Mouse (Mus musculus): Measurements from ENCODE around the gene Stk11ip.

The Stk11ip gene

DNA sequence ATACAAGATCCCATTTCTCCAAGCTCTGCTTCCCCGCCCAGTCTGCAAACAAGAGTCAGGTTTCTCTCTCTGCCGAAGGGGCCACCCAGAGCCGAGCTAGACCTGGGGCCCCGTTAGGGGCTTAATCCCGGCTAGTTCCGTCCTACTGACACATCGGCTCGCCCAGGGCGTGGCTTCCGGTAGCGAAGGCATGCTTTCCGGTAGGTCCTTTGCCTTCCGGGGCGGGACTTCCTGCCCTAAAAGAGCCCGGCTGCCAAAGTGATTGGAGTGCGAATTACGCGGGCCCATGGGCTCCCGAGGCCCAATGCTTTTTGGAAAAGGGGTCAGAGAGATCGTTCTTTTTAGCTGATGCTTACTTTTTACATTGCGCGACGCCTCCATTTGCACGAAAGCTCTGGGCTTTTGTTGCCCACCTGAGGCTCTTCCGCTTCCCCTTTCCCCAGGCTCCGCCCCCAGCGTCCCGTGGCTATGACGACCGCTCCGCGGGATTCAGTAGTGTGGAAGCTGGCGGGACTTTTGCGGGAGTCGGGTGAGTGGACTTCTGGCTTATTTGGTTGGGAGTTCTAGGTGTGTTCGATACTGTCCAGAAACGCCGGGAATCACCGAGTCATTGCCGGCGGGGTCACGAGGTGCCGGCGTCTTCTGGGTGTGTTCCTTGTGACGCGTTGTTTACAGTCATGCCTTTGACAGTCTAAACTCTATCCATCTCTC is at the start of gene Stk11ip:
Stk11ip (plus strand) TSS at position 209 of the 711 bp plus-strand sequence.
- peak; percentile 85 for DNase-seq

DNA sequence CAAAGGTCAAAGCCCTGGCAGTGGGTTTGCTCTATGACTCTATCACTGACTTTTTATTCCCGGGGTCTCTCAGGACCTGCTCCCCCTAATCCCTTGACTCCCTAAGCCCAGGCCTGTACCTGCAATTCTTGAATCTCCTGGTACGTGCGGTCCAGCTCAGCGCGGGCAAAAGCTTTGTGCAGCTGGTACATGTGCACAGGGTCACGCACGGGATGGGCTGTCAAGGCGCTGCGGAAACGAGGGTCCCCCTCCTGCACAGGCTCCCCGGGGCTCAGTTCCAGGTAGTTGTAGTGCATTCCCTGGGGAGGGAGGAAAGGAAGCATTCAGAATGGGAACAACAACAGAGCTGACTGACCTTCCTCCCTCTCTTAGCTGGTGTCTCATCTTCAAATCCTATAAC is 44.9 kb upstream of the Stk11ip start:
- no peak for DNase-seq

DNA sequence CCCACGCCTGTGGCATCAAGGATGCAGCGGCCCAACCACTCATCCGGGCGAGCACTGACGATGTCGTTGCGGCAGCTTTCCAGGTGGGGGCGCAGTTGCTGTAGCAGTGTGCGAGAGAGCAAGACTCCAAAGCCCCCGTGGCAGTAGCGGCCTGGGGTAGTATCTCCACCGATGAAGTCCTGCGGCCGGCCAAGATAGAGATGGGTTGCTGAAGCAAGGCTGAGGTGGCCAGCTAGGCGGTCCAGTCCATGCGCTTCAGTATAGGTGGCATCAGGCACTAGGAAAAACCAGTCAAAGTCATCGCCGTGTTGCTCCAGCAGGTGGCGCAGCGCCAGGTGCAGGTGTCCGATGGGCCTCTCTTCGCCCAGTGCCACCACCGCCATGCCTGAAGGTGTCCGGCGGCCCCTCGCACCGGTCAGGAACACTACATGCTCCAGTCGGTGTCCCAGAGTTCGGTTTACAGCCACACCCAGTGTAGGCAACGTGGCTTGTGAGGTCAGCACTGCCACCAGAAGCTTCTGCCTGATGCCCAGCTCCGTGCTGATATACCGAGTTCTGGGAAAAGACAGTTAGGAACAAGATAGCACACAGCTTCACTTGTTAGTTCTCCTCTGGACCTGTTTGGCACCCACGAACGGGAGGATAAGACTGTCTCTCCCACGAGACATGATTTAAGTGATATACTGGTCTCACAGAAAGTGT is 43.9 kb upstream of the Stk11ip start:
- DNase-seq = peak; percentile 86

DNA sequence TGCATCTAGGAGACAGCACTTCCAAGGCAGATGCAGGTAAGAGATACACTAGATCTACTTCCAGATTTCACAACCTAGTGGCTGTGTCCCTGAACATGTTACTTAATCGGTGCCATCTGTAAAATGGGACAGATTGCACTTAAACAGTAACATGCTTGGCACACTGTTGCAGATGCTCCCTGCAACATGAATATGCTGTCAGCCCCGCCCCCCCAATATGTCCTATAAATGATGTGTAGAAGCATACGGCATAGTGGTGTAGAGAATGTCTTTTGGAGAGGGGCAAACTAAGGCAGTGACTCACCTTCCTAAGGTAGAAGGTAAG is 43.4 kb upstream of the Stk11ip start:
- DNase-seq = no peak

DNA sequence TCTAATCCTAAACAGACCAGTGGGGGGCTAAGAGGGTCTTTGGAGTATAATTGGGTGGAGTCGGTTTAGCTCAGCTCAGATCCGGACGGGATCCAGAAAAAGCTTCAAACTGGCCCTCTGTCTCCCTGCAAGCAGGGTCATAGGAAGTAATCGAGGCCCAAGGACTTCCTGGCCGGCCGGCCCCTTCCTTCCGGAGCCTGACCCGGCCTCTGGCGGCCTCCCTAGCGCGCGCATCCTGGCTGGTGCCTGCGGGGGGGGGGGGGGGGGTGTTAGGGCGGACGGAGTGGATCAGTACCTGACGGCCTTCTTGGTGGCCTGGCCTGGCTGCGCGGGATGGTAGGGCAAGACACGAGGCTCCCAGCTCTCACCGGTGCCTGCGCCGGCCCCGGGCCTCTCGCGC is 42.8 kb upstream of the Stk11ip start:
- no peak for DNase-seq

DNA sequence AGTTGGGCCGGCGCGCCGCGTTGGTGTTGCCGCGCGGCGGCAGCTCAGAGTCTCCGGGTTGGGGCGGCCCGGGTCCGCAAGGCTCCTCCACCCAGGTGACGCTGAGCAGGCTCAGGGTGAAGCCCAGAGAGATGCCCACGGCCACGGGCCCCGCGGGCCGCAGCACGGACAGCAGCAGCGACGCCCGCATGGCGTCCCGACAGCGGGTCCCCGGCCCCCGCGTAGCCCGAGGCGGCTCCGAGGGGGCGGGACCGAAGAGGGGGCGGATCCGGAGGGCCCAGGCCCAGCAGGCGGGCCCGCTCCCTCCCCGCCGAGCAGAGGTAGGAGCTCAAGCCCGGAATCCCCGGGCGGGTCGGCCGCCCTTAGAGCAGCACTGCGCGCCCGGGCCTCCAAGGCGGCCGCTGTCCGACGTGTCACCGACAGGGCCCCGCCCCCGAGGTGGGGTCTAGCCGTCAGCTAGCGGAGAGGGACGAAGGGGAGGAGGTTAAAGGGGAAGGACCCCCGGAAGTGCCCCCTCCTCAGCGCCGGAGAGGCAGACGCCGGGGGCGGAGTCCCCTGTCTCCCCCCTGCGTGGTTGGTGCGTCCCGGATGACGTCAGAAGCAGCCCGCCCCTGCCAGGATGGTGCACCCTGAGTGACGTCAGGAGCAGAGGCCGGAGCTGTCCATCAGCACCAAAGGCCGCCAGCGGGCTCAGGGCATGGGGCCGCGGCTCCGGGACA is 42.3 kb upstream of the Stk11ip start, which contains the start of the genes Chpf and Tmem198:
Chpf (minus strand) TSS at position 392 of the 719 bp plus-strand sequence.
Tmem198 (plus strand) TSS at position 617 of the 719 bp plus-strand sequence.
- peak; percentile 96 for DNase-seq

DNA sequence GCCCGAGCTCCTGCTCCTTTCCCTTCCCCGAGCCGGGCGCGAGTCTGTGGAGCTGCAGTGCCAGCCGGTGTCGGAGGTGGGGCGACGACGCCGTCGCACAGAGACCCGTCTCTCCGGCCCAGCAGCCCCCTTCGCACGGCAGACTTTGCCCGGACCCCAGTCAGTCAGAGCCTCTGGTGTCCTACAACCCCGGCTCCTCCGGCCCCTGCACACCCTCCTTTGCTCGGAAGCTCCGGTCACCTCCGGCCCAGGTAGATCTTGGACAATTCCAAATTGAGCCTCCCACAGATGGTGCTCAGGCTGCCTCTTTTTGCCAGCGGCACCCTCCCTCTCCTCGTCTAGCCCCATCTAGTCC is 41.7 kb upstream of the Stk11ip start:
- no peak for DNase-seq

DNA sequence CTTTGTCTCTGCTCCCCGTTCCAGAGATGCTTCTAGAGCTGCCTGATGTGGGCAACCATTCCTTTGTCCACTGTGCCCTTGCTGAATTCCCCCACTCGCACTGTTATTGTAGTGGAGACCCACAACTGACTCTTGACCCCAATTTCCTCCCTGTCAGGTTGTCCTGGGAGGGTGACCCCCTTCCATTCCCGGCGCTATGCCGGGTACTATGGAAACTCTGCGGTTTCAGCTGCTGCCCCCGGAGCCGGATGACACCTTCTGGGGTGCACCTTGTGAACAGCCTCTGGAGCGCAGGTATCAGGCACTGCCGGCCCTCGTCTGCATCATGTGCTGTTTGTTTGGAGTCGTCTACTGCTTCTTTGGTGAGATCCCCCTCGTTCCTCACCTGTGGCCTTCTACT is 41.3 kb upstream of the Stk11ip start:
- DNase-seq = no peak

DNA sequence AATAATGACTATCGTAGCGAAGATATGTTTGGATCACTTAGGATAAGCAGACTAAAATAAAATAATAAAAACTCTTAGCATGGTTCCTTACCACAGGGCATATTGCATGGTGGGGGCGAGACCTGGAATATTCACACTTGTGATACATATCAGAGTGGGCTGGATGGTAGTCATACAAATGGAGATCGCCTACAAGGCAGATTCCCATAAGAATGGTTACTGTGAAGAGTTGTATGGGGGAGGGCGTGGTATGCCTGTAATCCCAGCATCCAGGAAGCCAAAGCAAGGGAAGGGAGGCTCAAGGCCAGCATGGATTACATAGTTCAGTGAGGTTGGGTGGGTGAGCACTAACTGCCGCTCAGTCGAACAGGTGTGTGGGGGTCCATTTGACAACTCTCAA is 40.6 kb upstream of the Stk11ip start:
- no peak for DNase-seq

DNA sequence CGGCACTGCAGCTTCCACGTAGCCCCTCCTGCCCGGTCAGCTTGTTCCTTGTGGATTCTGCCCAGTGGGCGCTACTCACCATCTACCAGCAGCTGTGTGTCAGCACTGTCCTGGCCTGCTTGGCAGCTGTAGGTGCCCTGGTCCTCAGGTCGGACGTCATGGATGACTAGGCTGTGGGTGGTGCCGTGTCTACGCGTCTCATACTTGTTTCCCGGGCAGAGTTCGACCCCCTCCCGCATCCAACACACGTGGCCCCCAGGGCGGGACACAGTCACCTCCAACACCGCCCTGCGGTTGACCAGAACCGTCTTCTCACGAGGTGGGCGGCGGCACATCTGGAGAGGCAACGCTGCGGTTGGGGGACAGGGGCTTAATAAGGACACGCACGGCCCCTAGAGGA is 34.8 kb upstream of the Stk11ip start:
- no peak for DNase-seq

DNA sequence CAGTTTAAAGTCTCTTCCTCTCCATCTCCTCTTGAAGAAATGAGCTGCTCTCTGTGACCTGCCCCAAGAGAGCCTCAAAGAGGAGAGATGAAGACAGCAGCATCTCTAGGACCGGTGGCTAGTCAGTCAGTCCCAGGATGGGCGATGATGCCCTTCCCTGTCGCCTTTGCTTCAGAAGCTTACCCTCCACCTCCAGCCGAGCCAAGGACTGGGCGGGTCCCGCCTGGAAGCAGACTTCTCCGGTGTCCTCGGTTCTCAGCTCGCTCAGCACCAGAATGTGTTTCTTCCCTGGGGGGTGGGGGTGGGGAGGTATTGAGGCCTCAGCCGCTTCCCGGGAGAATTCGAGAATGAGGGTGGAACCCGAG is 34.3 kb upstream of the Stk11ip start:
- DNase-seq = no peak

DNA sequence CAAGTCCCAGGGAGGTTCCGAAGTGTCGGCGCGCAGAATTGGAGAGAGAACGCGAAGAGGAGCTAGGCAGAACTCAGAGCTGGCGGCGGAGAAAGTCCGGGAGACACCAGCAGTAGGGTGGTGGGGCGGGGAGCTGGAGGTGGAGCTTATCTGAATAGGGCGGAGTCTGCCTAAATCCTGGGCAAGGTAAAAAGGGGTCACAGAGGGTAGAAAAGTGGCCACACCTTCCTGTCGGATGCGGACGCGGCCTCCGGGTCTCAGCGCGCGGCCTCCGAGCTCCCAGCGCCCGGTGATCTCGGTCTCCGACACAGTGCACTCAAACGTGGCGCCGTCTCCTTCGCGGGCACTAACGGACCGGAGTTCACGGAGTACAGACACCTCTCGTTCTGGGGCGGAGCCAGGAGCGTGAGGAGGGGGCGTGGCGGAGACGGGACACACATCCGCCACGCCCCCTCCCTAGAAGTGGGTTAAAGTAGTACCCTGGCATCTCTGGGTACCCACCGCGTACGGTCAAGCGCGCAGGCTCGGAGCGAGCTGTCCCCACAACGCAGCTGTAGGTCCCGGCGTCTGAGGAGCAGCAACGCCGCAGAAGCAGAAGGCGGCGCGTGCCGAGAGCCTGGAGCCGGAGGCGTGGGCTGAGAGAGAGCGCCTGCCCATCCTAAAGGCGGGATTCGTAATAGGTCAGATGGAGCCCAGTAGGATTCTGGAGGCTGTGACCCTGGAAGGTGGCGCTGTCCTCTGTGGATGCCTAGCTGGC is 33.7 kb upstream of the Stk11ip start:
- peak; percentile 66 for DNase-seq

DNA sequence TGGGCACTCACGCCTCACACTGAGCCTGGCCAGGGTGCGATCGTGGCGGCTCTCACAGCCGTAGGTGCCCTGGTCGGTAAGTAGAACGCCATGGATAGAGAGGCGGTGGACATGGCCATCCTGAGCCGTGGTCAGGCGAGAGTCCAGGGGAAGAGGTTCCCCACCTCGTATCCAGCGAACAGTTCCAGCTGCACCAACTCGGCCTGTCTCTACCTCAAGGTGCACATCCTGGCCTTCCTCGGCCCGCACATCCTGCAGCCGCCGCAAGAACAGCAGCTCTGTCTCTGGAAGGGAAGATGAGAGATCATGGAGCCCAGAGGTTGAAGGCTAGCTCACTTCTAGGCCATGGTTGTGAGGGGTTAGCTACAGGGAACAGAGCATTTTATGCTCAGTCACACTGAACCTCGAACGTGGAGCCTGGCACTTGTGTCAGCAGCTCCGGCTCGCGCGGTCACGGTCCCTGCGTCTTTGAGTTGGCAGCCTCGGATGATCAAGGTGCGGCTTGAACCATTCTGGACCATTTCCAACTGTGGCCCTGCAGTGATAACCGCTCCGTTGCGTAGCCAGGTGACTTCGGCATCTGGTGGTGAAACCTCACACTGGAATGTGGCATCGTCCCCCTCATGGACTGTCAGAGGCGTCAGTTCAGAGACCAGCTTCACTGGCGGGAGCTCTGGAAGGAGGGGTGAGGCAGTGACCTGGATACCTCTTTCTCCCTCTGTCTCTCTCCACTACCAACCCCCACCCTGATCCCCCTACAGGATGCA is 30.4 kb upstream of the Stk11ip start:
- DNase-seq = no peak

DNA sequence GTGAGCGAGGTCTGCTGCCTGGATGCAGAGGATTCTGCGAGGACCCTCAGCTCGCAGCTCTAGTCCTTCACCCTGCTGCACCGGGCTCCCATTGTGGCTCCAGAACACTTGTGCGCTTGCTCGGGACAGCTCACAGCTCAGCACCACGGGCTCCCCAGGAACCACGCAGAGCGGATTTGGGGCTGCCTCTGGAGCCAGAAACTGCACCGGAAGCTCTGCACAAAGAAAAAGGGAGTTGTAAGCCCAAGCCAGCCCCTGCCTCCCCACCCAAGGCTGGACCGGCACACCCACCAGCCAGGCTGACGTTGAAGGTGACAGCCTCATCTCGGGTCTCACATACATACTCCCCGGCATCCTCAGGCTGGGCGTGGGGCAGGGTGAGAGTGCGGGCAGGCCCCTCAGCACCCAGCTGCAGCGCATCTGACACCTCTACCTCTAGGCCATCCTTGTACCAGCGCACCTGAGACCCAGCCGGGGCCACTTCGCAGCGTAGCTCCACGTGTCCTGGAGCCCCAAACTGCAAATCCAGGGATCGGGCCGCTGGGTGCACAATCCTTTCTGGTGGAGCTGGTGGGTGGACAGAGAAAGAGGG is 28.7 kb upstream of the Stk11ip start:
- no peak for DNase-seq

DNA sequence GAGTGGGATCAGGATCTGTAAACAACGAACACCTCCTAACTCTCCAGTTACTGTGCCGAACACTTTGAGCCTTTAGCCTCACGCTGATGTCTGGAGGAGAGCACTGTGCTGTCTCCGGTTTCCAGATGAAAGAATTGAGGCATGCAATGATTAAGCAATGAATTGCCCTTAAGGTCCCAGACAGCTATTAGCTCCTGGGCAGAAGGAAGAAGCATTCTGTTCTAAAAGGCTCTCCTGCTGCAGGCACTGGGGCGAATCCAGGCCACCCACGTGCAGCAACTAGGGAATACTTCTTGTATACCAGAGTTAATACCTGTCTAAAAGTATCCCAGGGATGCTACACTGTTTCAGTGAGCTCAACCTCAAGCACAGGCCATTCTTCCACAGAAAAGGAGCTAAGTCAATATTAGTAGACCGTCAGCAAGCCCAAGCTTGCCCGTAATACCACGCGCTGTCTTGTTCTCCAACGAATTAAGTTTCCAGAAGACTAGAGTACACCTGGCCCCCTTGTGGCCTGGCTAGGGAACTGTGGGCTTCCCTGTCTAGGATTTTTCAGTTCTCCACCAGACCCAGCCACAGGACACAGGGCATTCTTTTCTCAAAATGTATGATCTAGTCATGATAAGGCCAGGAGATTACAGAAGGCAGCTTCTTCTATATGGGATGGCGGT is 26.3 kb upstream of the Stk11ip start:
- DNase-seq = no peak

DNA sequence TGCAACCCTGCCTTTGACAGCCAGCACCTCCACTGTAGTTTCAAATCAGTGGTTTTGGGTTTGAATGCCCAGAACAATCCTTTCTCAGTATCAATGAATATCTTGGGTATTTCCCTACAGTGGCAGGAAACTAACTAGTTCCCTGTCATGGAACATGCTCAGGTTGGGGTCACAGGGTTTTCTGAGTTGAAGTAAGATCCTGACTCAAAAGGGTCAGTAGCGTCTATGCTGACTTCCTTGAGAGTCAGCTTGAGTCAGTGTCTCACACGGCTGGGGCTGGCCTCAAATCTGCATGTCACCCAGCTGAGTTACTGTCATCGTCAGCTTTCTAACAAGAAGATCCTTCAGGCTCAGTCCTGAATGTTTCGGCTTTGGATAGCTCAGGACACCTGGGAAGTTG is 22.4 kb upstream of the Stk11ip start:
- DNase-seq = no peak

DNA sequence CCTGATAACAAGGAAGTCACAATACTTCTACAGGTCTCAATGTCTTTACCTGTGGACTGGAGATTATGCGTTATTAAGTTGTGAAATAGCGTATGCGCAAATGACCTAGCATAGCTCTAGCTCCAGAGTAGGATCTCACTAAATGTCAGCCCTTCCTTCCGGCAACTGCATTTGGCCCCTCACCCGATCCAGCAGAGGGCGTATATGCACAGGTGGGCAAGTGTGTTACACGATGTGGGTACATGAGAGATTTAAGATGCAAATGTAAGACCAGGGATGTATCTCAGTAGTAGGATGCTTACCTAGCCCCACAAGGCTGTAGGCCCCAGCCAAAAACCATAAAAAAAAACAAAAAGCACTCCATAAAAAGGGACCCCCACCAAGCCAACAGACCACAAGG is 21.9 kb upstream of the Stk11ip start:
- DNase-seq = no peak

DNA sequence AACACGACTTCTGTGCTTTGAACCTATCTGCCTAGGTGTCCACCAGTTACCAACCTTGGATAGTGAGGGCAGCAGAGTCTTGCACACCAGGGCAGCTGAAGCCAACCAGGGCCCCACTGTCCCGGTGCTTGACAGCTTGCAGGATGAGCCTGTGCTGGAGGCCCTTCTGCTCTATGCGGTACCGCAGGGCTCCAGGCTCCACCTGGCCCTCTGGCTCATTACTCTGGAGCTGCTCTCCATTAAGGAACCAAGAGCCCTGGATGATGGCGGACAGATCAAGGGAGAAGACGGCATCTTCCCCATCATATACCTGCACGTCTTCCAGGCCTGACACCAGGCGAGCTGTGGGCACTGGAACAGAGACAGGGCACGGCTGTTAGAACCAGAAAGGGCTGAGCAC is 19.4 kb upstream of the Stk11ip start:
- DNase-seq = no peak

DNA sequence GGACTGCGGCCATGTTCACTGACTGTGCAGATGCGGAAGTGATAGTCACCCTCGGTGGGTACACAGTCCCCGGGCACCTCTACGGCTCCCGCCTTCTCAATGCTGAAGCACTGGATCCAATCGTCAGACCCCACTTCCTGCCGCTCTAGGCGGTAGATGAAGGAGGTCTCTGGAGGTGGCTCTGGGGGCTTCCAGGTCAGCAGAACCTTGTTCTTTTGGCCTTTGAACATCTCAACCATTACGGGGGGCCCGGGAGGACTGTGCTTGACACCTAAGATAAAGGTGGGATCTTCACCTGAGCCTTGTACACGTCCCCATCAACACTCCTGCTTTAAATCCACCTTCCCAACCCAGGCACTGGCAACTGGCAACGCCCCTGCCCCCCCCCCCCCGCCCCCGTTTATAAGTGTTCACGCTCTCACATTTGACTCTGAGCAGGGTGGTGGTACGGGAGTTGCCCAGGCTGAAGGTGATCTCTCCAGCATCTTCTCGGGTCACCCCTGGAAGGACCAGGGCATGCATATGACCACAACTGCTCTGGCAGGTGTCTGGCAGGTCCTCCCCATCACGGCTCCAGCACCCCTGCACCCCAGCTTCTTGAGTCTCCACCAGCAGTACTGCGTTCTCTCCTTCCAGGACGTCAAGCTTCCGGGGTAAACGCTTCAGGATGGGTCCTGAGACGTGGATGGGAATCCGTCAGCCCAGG is 18.2 kb upstream of the Stk11ip start:
- no peak for DNase-seq

DNA sequence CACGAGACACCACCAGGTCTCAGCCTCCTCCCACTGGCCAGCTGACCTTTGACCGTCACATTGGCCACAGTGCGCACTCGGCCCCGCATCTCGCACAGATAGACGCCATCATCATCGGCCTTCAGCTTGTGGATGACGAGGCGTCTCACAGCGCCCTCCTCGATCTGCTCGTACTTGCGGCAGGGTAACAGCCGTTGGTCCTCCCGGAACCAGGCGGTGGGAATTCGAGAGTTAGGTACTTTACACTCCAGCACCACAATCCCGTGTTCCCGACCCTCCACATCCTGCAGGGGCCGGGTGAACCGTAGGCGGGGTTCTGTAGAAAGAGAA is 17.7 kb upstream of the Stk11ip start:
- no peak for DNase-seq

Data from right cerebral cortex, postnatal 4 days (tissue).